Mouse (Mus musculus): ENCODE measurements around the gene Igf2bp1. TPM values are rescaled to one million over a fixed set of nuclear protein-coding genes. Genes with fewer than 3 reads are reported as not detected.
A peak's percentile ranks its signal among the peaks of the same experiment; 100 is the strongest.

Gene Igf2bp1
- polyA plus RNA-seq, 1 experiment from 2014 or later, result 104 TPM

- no peaks in the 10 kb centered on the region for H3K27me3 ChIP-seq
- H3K36me3 ChIP-seq, result no peaks in the 10 kb centered on the region
- under 1% methylated on average over 33 of the region's 33 CpGs for WGBS
- H3K4me2 ChIP-seq (replicated peaks), result peak overlapping the region; percentile 83
- H3K27ac ChIP-seq (replicated peaks), result peak overlapping the region; percentile 99
- peaks cover 29% of the 10 kb centered on the region for H3K4me1 ChIP-seq
- ATAC-seq (ENCODE audit: low FRiP score, low read depth), result peak; percentile 39; the same call in 1 of the 2 replicates
- no peaks in the 10 kb centered on the region for H3K9me3 ChIP-seq
- H3K4me3 ChIP-seq, result peak overlapping the region; percentile 96
- peak overlapping the region; percentile 95 for H3K9ac ChIP-seq (replicated peaks)
Observed at GRCm38 (mm10) chr11:96006367-96006851, 669 bp upstream of the Igf2bp1 start.

- Histone ChIP-seq H3K27me3 (no peaks in the 10 kb centered on the region), H3K4me1 (peaks cover 38% of the 10 kb centered on the region), H3K9me3 (no peaks in the 10 kb centered on the region), H3K9ac (replicated peaks) (peak overlapping the region; percentile 95), H3K4me2 (replicated peaks) (peak overlapping the region; percentile 83), H3K36me3 (no peaks in the 10 kb centered on the region), H3K27ac (replicated peaks) (peak overlapping the region; percentile 99), H3K4me3 (peak overlapping the region; percentile 96)
- WGBS, result under 1% methylated on average over 31 of the region's 57 CpGs
- no peak for ATAC-seq (ENCODE audit: low FRiP score, low read depth)
Observed at GRCm38 (mm10) chr11:96004793-96005402, 842 bp downstream of the Igf2bp1 start.

- Histone ChIP-seq H3K4me2 (replicated peaks) (peak overlapping the region; percentile 83), H3K36me3 (no peaks in the 10 kb centered on the region), H3K9me3 (no peaks in the 10 kb centered on the region), H3K27me3 (no peaks in the 10 kb centered on the region), H3K4me1 (peaks cover 41% of the 10 kb centered on the region), H3K27ac (replicated peaks) (peak overlapping the region; percentile 99), H3K9ac (replicated peaks) (peak overlapping the region; percentile 95), H3K4me3 (peak overlapping the region; percentile 96)
- no peak for ATAC-seq (ENCODE audit: low FRiP score, low read depth)
- under 1% methylated on average over 32 of the region's 32 CpGs for WGBS
Observed at GRCm38 (mm10) chr11:96003969-96004792, 1.6 kb downstream of the Igf2bp1 start.

- H3K4me3 ChIP-seq, result peak overlapping the region; percentile 96
- H3K9ac ChIP-seq (replicated peaks), result peak overlapping the region; percentile 95
- H3K36me3 ChIP-seq, result no peaks in the 10 kb centered on the region
- under 1% methylated on average over 12 of the region's 12 CpGs for WGBS
- peak overlapping the region; percentile 69 for H3K27ac ChIP-seq (replicated peaks)
- H3K27me3 ChIP-seq, result no peaks in the 10 kb centered on the region
- peaks cover 38% of the 10 kb centered on the region for H3K4me1 ChIP-seq
- no peaks in the 10 kb centered on the region for H3K9me3 ChIP-seq
- H3K4me2 ChIP-seq (replicated peaks), result peak overlapping the region; percentile 83
- no peak for ATAC-seq (ENCODE audit: low FRiP score, low read depth)
Observed at GRCm38 (mm10) chr11:96003100-96003900, 2.4 kb downstream of the Igf2bp1 start.

GRCm38 (mm10) chr11:95994151-95994550 is 11.6 kb downstream of the Igf2bp1 start:
- H3K9me3 ChIP-seq, result no peaks in the 10 kb centered on the region
- no peak overlapping the region for H3K9ac ChIP-seq (replicated peaks)
- no peak for ATAC-seq (ENCODE audit: low FRiP score, low read depth)
- WGBS, result 96% methylated on average over 8 of the region's 8 CpGs
- peaks cover 24% of the 10 kb centered on the region for H3K36me3 ChIP-seq
- H3K27me3 ChIP-seq, result no peaks in the 10 kb centered on the region
- H3K4me2 ChIP-seq (replicated peaks), result no peak overlapping the region
- no peak overlapping the region for H3K27ac ChIP-seq (replicated peaks)
- H3K4me3 ChIP-seq, result no peak overlapping the region
- peaks cover 47% of the 10 kb centered on the region for H3K4me1 ChIP-seq

GRCm38 (mm10) chr11:95990886-95991708 is 14.6 kb downstream of the Igf2bp1 start:
- 3% methylated on average over 37 of the region's 49 CpGs for WGBS
- Histone ChIP-seq H3K9me3 (no peaks in the 10 kb centered on the region), H3K36me3 (peaks cover 18% of the 10 kb centered on the region), H3K9ac (replicated peaks) (peak overlapping the region; percentile 74), H3K4me1 (peaks cover 59% of the 10 kb centered on the region), H3K27ac (replicated peaks) (peak overlapping the region; percentile 98), H3K4me2 (replicated peaks) (peak overlapping the region; percentile 75), H3K27me3 (no peaks in the 10 kb centered on the region), H3K4me3 (peak overlapping the region; percentile 46)
- peak; percentile 87 for ATAC-seq (ENCODE audit: low FRiP score, low read depth)

GRCm38 (mm10) chr11:95990431-95990830 is 15.3 kb downstream of the Igf2bp1 start:
- H3K9me3 ChIP-seq, result no peaks in the 10 kb centered on the region
- H3K9ac ChIP-seq (replicated peaks), result peak overlapping the region; percentile 74
- H3K27me3 ChIP-seq, result no peaks in the 10 kb centered on the region
- peak overlapping the region; percentile 75 for H3K4me2 ChIP-seq (replicated peaks)
- 0 out of 2 replicates have a peak, but pooled peaks have one; percentile 3 for ATAC-seq (ENCODE audit: low FRiP score, low read depth)
- peaks cover 59% of the 10 kb centered on the region for H3K4me1 ChIP-seq
- peak overlapping the region; percentile 98 for H3K27ac ChIP-seq (replicated peaks)
- peak overlapping the region; percentile 46 for H3K4me3 ChIP-seq
- H3K36me3 ChIP-seq, result peaks cover 13% of the 10 kb centered on the region
- WGBS, result 7% methylated on average over 4 of the region's 4 CpGs

GRCm38 (mm10) chr11:95989864-95990263 is 15.9 kb downstream of the Igf2bp1 start:
- peaks cover 14% of the 10 kb centered on the region for H3K36me3 ChIP-seq
- H3K4me1 ChIP-seq, result peaks cover 59% of the 10 kb centered on the region
- peak overlapping the region; percentile 46 for H3K4me3 ChIP-seq
- ATAC-seq (ENCODE audit: low FRiP score, low read depth), result no peak
- H3K27ac ChIP-seq (replicated peaks), result peak overlapping the region; percentile 98
- H3K4me2 ChIP-seq (replicated peaks), result peak overlapping the region; percentile 75
- no peaks in the 10 kb centered on the region for H3K27me3 ChIP-seq
- no peaks in the 10 kb centered on the region for H3K9me3 ChIP-seq
- 27% methylated on average over 8 of the region's 8 CpGs for WGBS
- peak overlapping the region; percentile 74; the same call in 1 of the 2 replicates for H3K9ac ChIP-seq (replicated peaks)

GRCm38 (mm10) chr11:95988533-95988932 is 17.2 kb downstream of the Igf2bp1 start:
- Histone ChIP-seq H3K27ac (replicated peaks) (peak overlapping the region; percentile 56), H3K4me2 (replicated peaks) (0 out of 2 replicates have a peak overlapping the region, but pooled peaks have one; percentile 3), H3K4me1 (peaks cover 61% of the 10 kb centered on the region), H3K9ac (replicated peaks) (no peak overlapping the region), H3K27me3 (no peaks in the 10 kb centered on the region), H3K4me3 (no peak overlapping the region), H3K36me3 (peaks cover 6% of the 10 kb centered on the region; the same call in 1 of the 2 replicates), H3K9me3 (no peaks in the 10 kb centered on the region)
- ATAC-seq (ENCODE audit: low FRiP score, low read depth), result no peak
- WGBS, result 70% methylated on average over 9 of the region's 9 CpGs

GRCm38 (mm10) chr11:95987854-95988447 is 17.8 kb downstream of the Igf2bp1 start:
- Histone ChIP-seq H3K9ac (replicated peaks) (no peak overlapping the region), H3K27ac (replicated peaks) (peak overlapping the region; percentile 56; the same call in 1 of the 2 replicates), H3K4me2 (replicated peaks) (0 out of 2 replicates have a peak overlapping the region, but pooled peaks have one; percentile 3), H3K27me3 (no peaks in the 10 kb centered on the region), H3K9me3 (no peaks in the 10 kb centered on the region), H3K4me1 (peaks cover 61% of the 10 kb centered on the region), H3K36me3 (peaks cover 6% of the 10 kb centered on the region; the same call in 1 of the 2 replicates), H3K4me3 (no peak overlapping the region)
- ATAC-seq (ENCODE audit: low FRiP score, low read depth), result no peak
- 79% methylated on average over 6 of the region's 6 CpGs for WGBS

All from midbrain, embryonic 12.5 days (tissue).